Mouse (Mus musculus) limb, embryonic 14.5 days (tissue): ENCODE measurements around the gene Olfr1443. TPM values are rescaled to one million over a fixed set of nuclear protein-coding genes. Genes with fewer than 3 reads are reported as not detected.
"Not testable (repeated sequence)": the region's sequence is repeated elsewhere in the genome, so short reads cannot be mapped to it uniquely, and the experiment has no call there.

Experiments used
- ATAC-seq: fragments of 200-750 bp; cut with Nextera tagmentation; 2 replicates; pipeline ENCODE4 v1.8.0; 2017; ENCODE audit warnings: low read depth, moderate number of reproducible peaks, moderate TSS enrichment; ENCODE audit not compliant: low FRiP score
- DNase-seq: peaks from one replicate; pipeline ENCODE4 v3.0.0-alpha.2; 2015; ENCODE audit warnings: low spot score
- H3K27ac ChIP-seq: fragments of 300-500 bp; sonication (generic); replicated peaks from 2 replicates; pipeline ENCODE4 v1.5.1; 2014; ENCODE audit warnings: low read depth, mild to moderate bottlenecking, low read length, moderate library complexity, mixed read lengths
- H3K27me3 ChIP-seq: fragments of 300-500 bp; sonication (generic); 2 replicates; pipeline ENCODE4 v1.6.1; 2014; ENCODE audit warnings: low read length, mixed read lengths; ENCODE audit not compliant: control insufficient read depth, insufficient read depth
- H3K36me3 ChIP-seq: fragments of 300-500 bp; sonication (generic); 2 replicates; pipeline ENCODE4 v1.6.1; 2014; ENCODE audit warnings: mild to moderate bottlenecking, low read length, moderate library complexity, mixed read lengths; ENCODE audit not compliant: control insufficient read depth, insufficient read depth
- H3K4me1 ChIP-seq: fragments of 300-500 bp; sonication (generic); 2 replicates; pipeline ENCODE4 v1.6.1; 2014; ENCODE audit warnings: antibody characterized with exemption, low read length, mixed read lengths; ENCODE audit not compliant: control insufficient read depth, insufficient read depth
- H3K4me2 ChIP-seq: fragments of 300-500 bp; sonication (generic); replicated peaks from 2 replicates; pipeline ENCODE4 v1.6.1; 2014; ENCODE audit warnings: low read depth, mild to moderate bottlenecking, low read length, moderate library complexity; ENCODE audit not compliant: severe bottlenecking
- H3K4me3 ChIP-seq: fragments of 300-500 bp; sonication (generic); replicated peaks from 2 replicates; pipeline ENCODE4 v1.5.1; 2014; ENCODE audit warnings: low read length
- H3K9ac ChIP-seq: fragments of 300-500 bp; sonication (generic); 2 replicates; pipeline ENCODE4 v1.6.1; 2014; ENCODE audit warnings: mild to moderate bottlenecking, low read depth, low read length, moderate library complexity; ENCODE audit not compliant: severe bottlenecking
- H3K9me3 ChIP-seq: fragments of 300-500 bp; sonication (generic); 2 replicates; pipeline ENCODE4 v1.6.1; 2016; ENCODE audit warnings: low read length; ENCODE audit not compliant: control insufficient read depth
- POLR2A ChIP-seq: fragments of 200-500 bp; IDR thresholded peaks from 2 replicates; pipeline ENCODE4 v1.8.0; 2012; ENCODE audit warnings: inconsistent platforms, mild to moderate bottlenecking, moderate library complexity, borderline replicate concordance; ENCODE audit not compliant: insufficient read depth, insufficient read length; ENCODE audit errors: extremely low read depth
- WGBS: fragments of 180-500 bp; shearing (Covaris S2); extraction: QIAGEN DNeasy Blood & Tissue Kit; methylation state at CpG from one replicate; pipeline ENCODE4 v1.1.7; 2014; 5-methylcytosine and 5-hydroxymethylcytosine counted together
- polyA plus RNA-seq, 2 experiments: library from polyadenylated mRNA; depleted of rRNA in 1 of 2; stranded (reverse) in 1 of 2; unstranded in 1 of 2; fragments of >200 nt; fragmentation: Nextera tagmentation in 1 of 2; extraction: Ambion mirVana in 1 of 2; gene quantifications; 2 replicates each; pipeline versions ENCODE4 v1.2.1 to v1.2.3; 2012 to 2014

Olfr1443 gene
- polyA plus RNA-seq, 2 experiments: not detected

DNA sequence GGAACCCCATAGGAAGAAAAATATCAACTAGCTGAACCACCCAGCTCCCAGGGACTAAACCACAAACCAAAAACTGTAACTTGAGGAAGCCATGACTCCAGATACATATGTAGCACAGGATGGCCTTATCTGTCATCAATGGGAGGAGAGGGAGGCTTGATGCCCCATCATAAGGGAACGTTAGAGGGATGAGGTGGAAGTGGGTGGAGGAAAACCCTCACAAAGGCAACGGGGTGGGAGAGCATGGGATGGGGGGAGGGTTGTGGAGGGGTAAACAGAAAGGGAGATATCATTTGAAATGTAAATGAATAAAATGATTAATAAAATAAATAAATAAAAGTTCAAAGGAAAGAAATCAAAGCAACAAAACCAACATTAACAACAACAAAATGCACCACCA is 42.6 kb downstream of the Olfr1443 start:
- TF ChIP-seq POLR2A: no peak
- DNase-seq (no peak), ATAC-seq (no peak)
- WGBS: 78% methylated on average over 2 of the region's 2 CpGs
- Histone ChIP-seq H3K9me3 (no peaks in the 10 kb centered on the region), H3K36me3 (no peaks in the 10 kb centered on the region), H3K27me3 (no peaks in the 10 kb centered on the region), H3K9ac (no peak overlapping the region), H3K4me2 (no peak overlapping the region), H3K27ac (no peak overlapping the region), H3K4me3 (no peak overlapping the region), H3K4me1 (no peaks in the 10 kb centered on the region)

DNA sequence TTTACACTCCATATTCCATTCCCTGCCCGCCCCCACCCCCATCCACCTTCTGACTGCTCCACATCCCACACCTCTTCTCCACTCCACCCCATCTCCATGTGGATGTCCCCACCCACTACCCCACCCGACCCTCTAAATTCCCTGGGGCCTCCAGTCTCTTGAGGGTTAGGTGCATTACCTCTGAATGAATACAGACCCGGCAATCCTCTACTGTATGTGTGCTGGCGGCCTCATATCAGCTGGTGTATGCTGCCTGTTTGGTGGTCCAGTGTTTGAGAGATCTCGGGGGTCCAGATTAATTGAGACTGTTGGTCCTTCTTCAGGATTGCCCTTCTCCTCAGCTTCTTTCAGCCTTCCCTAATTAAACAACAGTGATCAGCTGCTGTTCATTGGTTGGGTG is 43.0 kb downstream of the Olfr1443 start:
- WGBS: 84% methylated on average over 5 of the region's 5 CpGs
- not testable (repeated sequence) for H3K36me3 ChIP-seq, H3K4me2 ChIP-seq, H3K27ac ChIP-seq, H3K9me3 ChIP-seq, DNase-seq, H3K4me3 ChIP-seq, H3K27me3 ChIP-seq, H3K9ac ChIP-seq, H3K4me1 ChIP-seq, ATAC-seq

DNA sequence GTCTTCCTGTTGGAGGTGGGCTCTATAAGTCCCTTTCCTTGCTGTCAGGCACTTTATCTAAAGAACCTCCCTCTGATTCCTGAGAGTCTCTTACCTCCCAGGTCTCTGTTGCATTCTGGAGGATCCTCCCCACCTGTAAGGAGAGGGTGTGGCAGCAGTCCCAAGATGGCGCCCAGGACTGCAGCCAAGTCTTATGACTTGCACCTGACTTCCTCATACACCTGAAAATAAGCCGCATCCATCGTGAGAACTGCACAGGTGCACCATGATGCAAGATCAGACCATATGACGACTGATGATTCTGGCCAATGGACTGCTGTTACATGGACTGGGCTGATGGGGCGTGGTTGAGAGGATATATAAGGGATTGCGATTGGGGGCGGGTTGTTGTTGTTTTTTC is 43.7 kb downstream of the Olfr1443 start:
- not testable (repeated sequence) for H3K27me3 ChIP-seq, DNase-seq, H3K4me1 ChIP-seq, H3K9ac ChIP-seq, H3K4me2 ChIP-seq, H3K9me3 ChIP-seq, H3K4me3 ChIP-seq, H3K36me3 ChIP-seq, ATAC-seq, H3K27ac ChIP-seq
- 84% methylated on average over 7 of the region's 7 CpGs for WGBS

DNA sequence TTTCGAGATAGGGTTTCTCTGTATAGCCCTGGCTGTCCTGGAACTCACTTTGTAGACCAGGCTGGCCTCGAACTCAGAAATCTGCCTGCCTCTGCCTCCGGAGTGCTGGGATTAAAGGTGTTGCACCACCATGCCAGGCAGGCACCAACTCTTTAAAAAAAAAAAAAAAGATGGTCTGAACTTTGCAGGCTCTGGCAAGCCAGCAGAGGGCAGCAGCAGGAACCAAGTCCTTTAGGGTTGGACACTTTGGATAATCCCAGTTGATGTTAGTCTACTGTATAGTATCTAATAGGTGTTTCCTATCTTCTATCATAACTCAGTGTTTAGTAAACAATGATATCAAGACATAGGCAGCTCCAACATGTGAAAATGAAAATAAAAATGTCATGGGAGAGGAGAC is 44.4 kb downstream of the Olfr1443 start:
- Histone ChIP-seq H3K27me3 (no peaks in the 10 kb centered on the region), H3K4me3 (no peak overlapping the region), H3K9me3 (no peaks in the 10 kb centered on the region), H3K9ac (no peak overlapping the region), H3K27ac (no peak overlapping the region), H3K36me3 (no peaks in the 10 kb centered on the region), H3K4me1 (no peaks in the 10 kb centered on the region), H3K4me2 (no peak overlapping the region)
- 71% methylated on average over 2 of the region's 3 CpGs for WGBS
- DNase-seq (no peak), ATAC-seq (no peak)
- TF ChIP-seq POLR2A: no peak

DNA sequence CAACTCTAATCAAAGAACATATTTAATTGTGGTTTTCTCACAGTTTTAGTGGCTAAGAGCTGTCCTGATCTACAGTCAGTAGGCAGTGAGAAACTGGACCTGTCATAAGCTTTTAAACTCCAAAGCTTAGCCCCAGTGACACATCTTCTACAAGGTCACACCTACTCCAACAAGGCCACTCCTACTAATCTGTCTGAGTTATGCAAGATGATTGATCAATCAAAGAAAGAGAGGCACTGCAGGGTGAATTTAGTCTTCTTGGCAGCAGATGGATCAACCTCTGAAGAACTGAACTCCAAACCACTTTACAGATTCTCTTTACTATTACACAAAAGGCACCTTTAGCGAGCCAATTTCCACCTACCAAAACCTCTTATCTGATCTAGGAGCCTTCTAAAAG is 47.9 kb downstream of the Olfr1443 start:
- DNase-seq (no peak), ATAC-seq (no peak)
- no peaks in the 10 kb centered on the region for H3K9me3 ChIP-seq
- no peaks in the 10 kb centered on the region for H3K27me3 ChIP-seq
- no peaks in the 10 kb centered on the region for H3K36me3 ChIP-seq
- no peak for TF ChIP-seq POLR2A
- WGBS: 67% methylated on average over 1 of the region's 1 CpGs
- no peak overlapping the region for H3K4me3 ChIP-seq
- H3K9ac ChIP-seq: no peak overlapping the region
- no peak overlapping the region for H3K4me2 ChIP-seq
- H3K4me1 ChIP-seq: no peaks in the 10 kb centered on the region
- no peak overlapping the region for H3K27ac ChIP-seq

DNA sequence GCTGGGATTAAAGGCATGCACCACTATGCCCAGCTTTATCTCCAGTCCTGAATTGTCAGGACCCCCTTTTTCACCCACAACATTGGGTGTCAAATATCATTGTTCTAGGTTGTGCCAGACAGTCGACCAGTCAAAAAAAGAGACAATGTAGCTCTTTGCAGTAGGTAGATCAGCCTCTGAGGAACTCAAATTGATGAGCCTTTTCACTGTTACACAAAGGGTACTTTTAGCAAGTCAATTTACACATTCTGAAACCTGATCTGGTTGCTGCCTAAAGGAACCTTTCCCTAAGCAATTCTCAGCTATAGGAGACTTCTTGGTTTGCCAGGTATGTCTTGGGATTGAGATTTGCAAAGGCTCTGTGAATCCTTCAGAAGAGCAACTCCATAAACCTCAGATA is 53.1 kb downstream of the Olfr1443 start:
- no peaks in the 10 kb centered on the region for H3K4me1 ChIP-seq
- no peak overlapping the region for H3K4me2 ChIP-seq
- DNase-seq: no peak
- H3K9ac ChIP-seq: no peak overlapping the region
- no peak overlapping the region for H3K27ac ChIP-seq
- ATAC-seq: no peak
- no peak overlapping the region for H3K4me3 ChIP-seq
- 68% methylated on average over 1 of the region's 1 CpGs for WGBS
- H3K9me3 ChIP-seq: no peaks in the 10 kb centered on the region
- no peaks in the 10 kb centered on the region for H3K36me3 ChIP-seq
- H3K27me3 ChIP-seq: no peaks in the 10 kb centered on the region
- TF ChIP-seq POLR2A: no peak
